Mouse (Mus musculus) CH12.LX (cell line): ENCODE results near the gene Hpse2. TPM values are rescaled to one million over a fixed set of nuclear protein-coding genes. Genes with fewer than 3 reads are reported as not detected.

Experiments
- DNase-seq: peaks from one replicate; pipeline ENCODE4 v3.0.0-alpha.2; 2013; ENCODE audit errors: extremely low read depth
- H3K27ac ChIP-seq: 2 replicates; pipeline ENCODE4 v1.5.1; 2012; ENCODE audit warnings: low read depth, mild to moderate bottlenecking, control low read depth, moderate library complexity; ENCODE audit not compliant: insufficient read depth
- H3K27me3 ChIP-seq: replicated peaks from 2 replicates; pipeline ENCODE3; 2012; ENCODE audit warnings: inconsistent platforms
- H3K36me3 ChIP-seq, 2 experiments: replicated peaks in 1 of 2; 2 replicates each; pipeline versions ENCODE3 to v1.6.1; 2012; ENCODE audit warnings: inconsistent platforms in 1 of 2, low read length in 1 of 2, mild to moderate bottlenecking in 1 of 2, mixed read lengths in 1 of 2, moderate library complexity in 1 of 2; ENCODE audit not compliant: control insufficient read depth in 1 of 2, insufficient read depth in 1 of 2
- H3K4me1 ChIP-seq, 2 experiments: 2 replicates each; pipeline ENCODE4 v1.6.1; 2012; ENCODE audit warnings: inconsistent platforms in 1 of 2, moderate library complexity in 1 of 2; ENCODE audit not compliant: insufficient read depth in 2 of 2, control insufficient read depth in 1 of 2
- H3K4me2 ChIP-seq: 2 replicates; pipeline ENCODE4 v1.6.1; 2012; ENCODE audit warnings: low read depth, mild to moderate bottlenecking, control low read depth; ENCODE audit not compliant: poor library complexity, insufficient read depth, severe bottlenecking
- H3K4me3 ChIP-seq, 3 experiments: fragments of 150-350 bp in 1 of 3; sonication (generic) in 1 of 3; replicated peaks in 1 of 3; 2 replicates each; pipeline versions ENCODE3 to v1.5.1; 2011 to 2012; ENCODE audit warnings: low read depth in 2 of 3, low read length in 2 of 3, mild to moderate bottlenecking in 2 of 3, moderate library complexity in 2 of 3, control low read depth in 1 of 3, improper control_type of control experiment in 1 of 3, inconsistent platforms in 1 of 3, mixed read lengths in 1 of 3; ENCODE audit not compliant: poor library complexity in 1 of 3
- H3K79me2 ChIP-seq: replicated peaks from 2 replicates; pipeline ENCODE4 v1.6.1; 2012; ENCODE audit warnings: mild to moderate bottlenecking, moderate library complexity; ENCODE audit not compliant: control insufficient read depth, poor library complexity, insufficient read depth, severe bottlenecking; ENCODE audit errors: extremely low read depth
- H3K9ac ChIP-seq: 2 replicates; pipeline ENCODE4 v1.6.1; 2012; ENCODE audit warnings: low read depth, mild to moderate bottlenecking, control low read depth, moderate library complexity; ENCODE audit not compliant: insufficient read depth
- H3K9me3 ChIP-seq: replicated peaks from 2 replicates; pipeline ENCODE3; 2012; ENCODE audit warnings: low read length, inconsistent platforms, mixed read lengths
- CHD1 ChIP-seq: IDR thresholded peaks from 2 replicates; pipeline ENCODE4 v1.6.1; 2012; ENCODE audit warnings: low read depth, low read length, improper control_type of control experiment, inconsistent platforms
- CTCF ChIP-seq, 2 experiments: IDR thresholded peaks in 1 of 2; conservative IDR thresholded peaks in 1 of 2; 2 replicates each; pipeline ENCODE4 v1.5.1; 2011 to 2012; ENCODE audit warnings: low read depth in 2 of 2, low read length in 2 of 2, improper control_type of control experiment in 1 of 2, inconsistent platforms in 1 of 2, mild to moderate bottlenecking in 1 of 2, moderate library complexity in 1 of 2
- HCFC1 ChIP-seq: IDR thresholded peaks from 2 replicates; pipeline ENCODE4 v1.6.1; 2012; ENCODE audit warnings: low read depth, mild to moderate bottlenecking, inconsistent platforms, low read length, improper control_type of control experiment
- IRF4 ChIP-seq: IDR thresholded peaks from 2 replicates; pipeline ENCODE4 v1.6.1; 2014; ENCODE audit warnings: low read depth, mild to moderate bottlenecking, inconsistent platforms, low read length, improper control_type of control experiment
- MAX ChIP-seq: IDR thresholded peaks from 2 replicates; pipeline ENCODE4 v1.6.1; 2011; ENCODE audit warnings: low read length, improper control_type of control experiment
- MAZ ChIP-seq: IDR thresholded peaks from 2 replicates; pipeline ENCODE4 v1.6.1; 2012; ENCODE audit warnings: low read depth, mild to moderate bottlenecking, inconsistent platforms, low read length, improper control_type of control experiment, moderate library complexity
- MEF2A ChIP-seq: IDR thresholded peaks from 2 replicates; pipeline ENCODE4 v1.6.1; 2014; ENCODE audit warnings: low read depth, mild to moderate bottlenecking, inconsistent platforms, low read length, improper control_type of control experiment, borderline replicate concordance
- MYC ChIP-seq: IDR thresholded peaks from 2 replicates; pipeline ENCODE4 v1.6.1; 2011; ENCODE audit warnings: low read depth, mild to moderate bottlenecking, improper control_type of control experiment, low read length
- NELFE ChIP-seq: IDR thresholded peaks from 2 replicates; pipeline ENCODE4 v1.6.1; 2011; ENCODE audit warnings: low read depth, low read length, improper control_type of control experiment
- RAD21 ChIP-seq: IDR thresholded peaks from 2 replicates; pipeline ENCODE4 v1.6.1; 2011; ENCODE audit warnings: low read depth, mild to moderate bottlenecking, low read length, improper control_type of control experiment, moderate library complexity
- SMC3 ChIP-seq: IDR thresholded peaks from 2 replicates; pipeline ENCODE4 v1.6.1; 2011; ENCODE audit warnings: low read depth, low read length, improper control_type of control experiment
- TBP ChIP-seq: conservative IDR thresholded peaks from 2 replicates; pipeline ENCODE4 v1.6.1; 2011; ENCODE audit warnings: low read depth, low read length, improper control_type of control experiment
- USF1 ChIP-seq: IDR thresholded peaks from 2 replicates; pipeline ENCODE4 v1.6.1; 2014; ENCODE audit warnings: low read depth, mild to moderate bottlenecking, inconsistent platforms, low read length, improper control_type of control experiment
- USF2 ChIP-seq: conservative IDR thresholded peaks from 2 replicates; pipeline ENCODE4 v1.6.1; 2011; ENCODE audit warnings: low read depth, low read length, improper control_type of control experiment
- ZMIZ1 ChIP-seq: IDR thresholded peaks from 2 replicates; pipeline ENCODE4 v1.6.1; 2012; ENCODE audit warnings: low read depth, mild to moderate bottlenecking, inconsistent platforms, low read length, improper control_type of control experiment
- ZNF384 ChIP-seq: IDR thresholded peaks from 2 replicates; pipeline ENCODE4 v1.6.1; 2012; ENCODE audit warnings: low read depth, low read length, improper control_type of control experiment, inconsistent platforms
- dilution Hi-C: fragments of 300-500 bp; cut with MboI; formaldehyde crosslinking; loops from 2 replicates; pipeline ENCODE4 v1.14.3; 2020; ENCODE audit warnings: low sequenced_read_pairs; ENCODE audit not compliant: extremely low pct_unique_long_range_greater_than_20kb, extremely low pct_ligation_motif_present
- in situ Hi-C: fragments of 300-500 bp; cut with MboI; formaldehyde crosslinking; loops from 3 replicates; pipeline ENCODE4 v1.14.3; 2019; ENCODE audit warnings: low sequenced_read_pairs, low pct_ligation_motif_present, low pct_unique_long_range_greater_than_20kb, mixed read lengths
- polyA plus RNA-seq: library from polyadenylated mRNA; unstranded; fragments of >175 nt; gene quantifications from 2 replicates; pipeline ENCODE4 v1.2.1, GENCODE M21; 2012; ENCODE audit warnings: low read depth; ENCODE audit not compliant: insufficient read length
- total RNA-seq, 2 experiments: library from RNA; depleted of rRNA; stranded (reverse); fragments of 300-350 nt in 1 of 2; fragments of >200 nt in 1 of 2; gene quantifications; 2 replicates each; pipeline ENCODE4 v1.2.3; 2012 to 2014

The Hpse2 gene
- total and polyA plus RNA-seq, 3 experiments = not detected

DNA sequence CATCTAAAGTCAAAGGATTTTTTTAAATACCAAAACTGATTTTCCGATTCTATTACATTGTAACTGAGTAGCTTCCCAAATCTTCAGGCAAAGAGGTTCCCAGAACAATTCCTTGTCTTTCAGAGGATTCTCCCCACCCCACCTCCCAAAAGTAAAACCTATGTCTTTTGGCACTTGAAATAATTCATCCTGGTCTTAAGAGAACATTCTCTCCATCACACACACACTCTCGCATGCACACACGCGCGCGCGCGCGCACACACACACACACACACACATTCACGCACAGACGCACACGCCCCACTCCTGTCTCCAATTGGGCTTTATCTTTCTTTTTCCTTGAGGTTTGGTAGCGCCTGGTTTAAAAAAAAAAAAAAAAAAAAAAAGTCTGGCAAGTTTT, 2.7 kb downstream of the Hpse2 start:
- Histone ChIP-seq H3K4me3 (no peak overlapping the region), H3K36me3 (no peaks in the 10 kb centered on the region), H3K9ac (no peak overlapping the region), H3K27ac (no peak overlapping the region), H3K4me1 (peaks cover 3% of the 10 kb centered on the region in 2 experiments; a peak in 3 of 4 replicates), H3K79me2 (no peaks in the 10 kb centered on the region), H3K9me3 (no peaks in the 10 kb centered on the region), H3K27me3 (no peaks in the 10 kb centered on the region), H3K4me2 (no peak overlapping the region)
- in situ Hi-C loops = no loop called here
- no peak for TF ChIP-seq IRF4
- TF ChIP-seq HCFC1 = no peak
- no peak for TF ChIP-seq MAX
- DNase-seq = no peak
- dilution Hi-C loops = no loop called here

DNA sequence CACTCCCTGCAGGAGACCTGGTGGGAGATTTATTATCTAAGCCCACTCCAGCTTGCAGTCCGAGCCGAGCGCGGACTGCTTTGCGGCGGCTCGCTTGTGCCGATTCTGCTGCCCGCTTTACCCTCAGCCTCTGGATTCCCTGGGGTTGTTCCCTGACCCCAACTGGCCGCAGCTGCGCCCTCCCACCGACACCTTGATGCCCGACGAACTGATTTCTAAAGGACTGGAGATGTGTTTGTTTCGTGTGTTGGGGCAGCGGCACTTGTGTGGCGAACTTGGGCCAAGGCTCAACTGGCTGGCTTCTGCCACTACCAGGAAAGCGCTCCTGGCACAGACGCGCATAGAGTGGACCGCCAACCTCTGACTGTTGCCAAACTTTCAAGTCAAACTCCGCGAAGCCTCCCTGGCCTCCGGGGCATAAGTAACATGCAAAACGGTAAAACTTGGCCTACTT, 3.1 kb downstream of the Hpse2 start:
- no peaks in the 10 kb centered on the region for H3K79me2 ChIP-seq
- H3K36me3 ChIP-seq = no peaks in the 10 kb centered on the region
- no peak for DNase-seq
- no peak for TF ChIP-seq MAX
- TF ChIP-seq ZMIZ1 = no peak
- no peak for TF ChIP-seq CHD1
- no peak for TF ChIP-seq HCFC1
- no peak for TF ChIP-seq MEF2A
- no peak for TF ChIP-seq TBP
- no peak for TF ChIP-seq USF1
- TF ChIP-seq SMC3 = no peak
- no peak for TF ChIP-seq USF2
- no peak for TF ChIP-seq CTCF (conservative IDR thresholded peaks at IDR 0.05 in 1 of 2, IDR thresholded peaks at IDR 0.05 in 1 of 2; ENCODE audit: low read depth in 2 of 2, low read length in 2 of 2)
- TF ChIP-seq MAZ = no peak
- TF ChIP-seq NELFE = no peak
- no peak for TF ChIP-seq ZNF384
- no peak for TF ChIP-seq MYC
- TF ChIP-seq RAD21 = no peak
- peaks cover 3% of the 10 kb centered on the region in 2 experiments; a peak in 3 of 4 replicates for H3K4me1 ChIP-seq
- no peak overlapping the region for H3K4me3 ChIP-seq
- in situ Hi-C loops (no loop called here), dilution Hi-C loops (no loop called here)
- H3K9me3 ChIP-seq = no peaks in the 10 kb centered on the region
- no peak overlapping the region for H3K27ac ChIP-seq
- H3K4me2 ChIP-seq = no peak overlapping the region
- H3K9ac ChIP-seq = no peak overlapping the region
- H3K27me3 ChIP-seq = no peaks in the 10 kb centered on the region
